Mouse (Mus musculus): Measurements from ENCODE around the gene Klhdc10.

- TF ChIP-seq CTCF (IDR thresholded peaks at IDR 0.05 in 2 of 3, conservative IDR thresholded peaks at IDR 0.05 in 1 of 3; ENCODE audit: control insufficient read depth in 1 of 3, insufficient read depth in 1 of 3, low read depth in 2 of 3, low read length in 3 of 3, poor library complexity in 1 of 3, severe bottlenecking in 1 of 3): no peak
- no peak for TF ChIP-seq RCOR1 (IDR thresholded peaks at IDR 0.05; ENCODE audit: low read depth, low read length)
- TF ChIP-seq POLR2A (IDR thresholded peaks at IDR 0.05; ENCODE audit: control insufficient read depth in 1 of 2, insufficient read depth in 1 of 2, low read depth in 1 of 2, low read length in 2 of 2, poor library complexity in 1 of 2): no peak
- TF ChIP-seq ELF1 (IDR thresholded peaks at IDR 0.05; ENCODE audit: low read depth, low read length): no peak
These were observed 67.7 kb downstream of the Klhdc10 start for GRCm38 (mm10) chr6:30469370-30469769.
